Mouse (Mus musculus) cerebellum, postnatal 36 days (tissue): Measurements from ENCODE around the gene Fam71f1.

Experiments used
- DNase-seq, 2 experiments: peaks; one replicate each; pipeline ENCODE4 v3.0.0; 2021 to 2022; ENCODE audit warnings: mixed read lengths in 2 of 2

Fam71f1 gene

DNA sequence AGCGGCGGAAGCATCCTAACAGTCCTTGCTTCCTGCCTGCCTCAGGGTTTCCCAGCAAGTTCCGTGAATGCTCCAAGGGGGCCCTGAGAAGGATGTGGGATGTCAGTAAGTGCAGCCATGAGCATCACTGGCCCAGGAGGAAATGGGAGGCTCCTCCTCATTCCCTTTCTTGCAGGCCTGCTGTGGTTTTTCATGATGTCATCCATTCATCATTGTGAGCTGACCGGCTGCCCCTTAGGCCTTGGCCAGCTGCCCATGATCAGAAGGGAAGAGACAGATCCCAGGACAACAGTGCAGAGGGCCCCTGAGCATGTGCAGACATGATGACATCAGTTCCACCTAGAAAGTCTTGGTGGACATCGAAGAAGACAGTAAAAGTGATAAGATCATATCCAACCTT is at the start of gene Fam71f1:
TSS of gene Fam71f1 (plus strand) at position 262 of the 400 bp plus-strand sequence.
- no peak for DNase-seq

DNA sequence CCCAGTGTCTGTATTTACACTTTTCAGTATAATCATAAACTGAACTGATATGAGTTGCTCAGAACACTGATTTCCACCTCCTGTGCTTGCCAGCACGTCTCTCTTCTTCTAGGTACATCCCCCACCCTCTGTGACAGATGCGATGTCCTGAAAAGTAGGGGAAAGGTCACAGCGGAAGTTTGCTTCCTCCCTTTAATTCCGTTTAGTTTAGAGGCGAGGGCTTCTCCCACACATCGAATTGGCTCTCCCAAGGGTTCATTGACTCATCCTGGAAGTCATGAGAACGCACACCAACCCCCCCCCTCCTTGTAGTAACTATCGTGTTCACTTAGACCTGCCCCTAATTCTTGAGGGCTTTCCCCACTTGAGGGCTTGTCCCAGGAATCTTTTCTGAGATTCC is 48.0 kb upstream of the Fam71f1 start:
- DNase-seq, result no peak

DNA sequence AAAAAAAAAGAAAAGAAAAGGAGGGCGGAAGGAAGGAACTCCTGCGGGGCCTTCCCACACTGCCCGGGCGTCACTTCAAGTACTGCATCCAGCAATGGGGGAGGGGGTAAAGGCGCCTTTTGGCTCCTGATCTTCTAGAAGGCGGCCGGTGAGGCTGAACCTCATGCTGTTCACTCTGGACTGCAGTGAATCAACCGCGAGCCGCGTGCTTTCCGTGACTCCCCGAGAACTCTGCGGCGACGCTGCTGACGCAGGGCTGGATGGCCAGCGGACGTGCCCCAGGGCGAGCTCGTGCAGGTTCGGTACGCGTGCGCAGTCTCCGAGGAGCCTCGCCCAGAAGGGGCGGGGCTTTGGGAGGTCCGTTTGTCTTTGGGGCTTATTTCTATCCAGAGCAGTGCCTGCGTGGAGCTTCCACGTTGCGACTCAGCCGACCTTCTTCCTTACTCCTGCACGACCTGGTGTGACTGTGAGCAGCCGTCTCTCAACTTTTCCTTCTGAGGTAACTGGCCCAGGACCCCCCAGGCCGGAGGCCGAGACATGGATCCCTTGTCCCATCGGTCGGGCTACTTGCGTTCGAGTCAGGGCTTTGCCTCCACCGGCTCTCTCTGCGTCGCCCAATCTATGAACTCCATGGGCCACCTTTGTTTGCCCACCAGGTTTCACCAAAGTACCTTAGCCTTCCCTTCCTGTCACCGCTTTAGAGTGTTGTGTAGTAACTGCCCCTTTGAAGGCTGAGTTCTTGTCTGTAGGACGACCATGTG is 46.4 kb upstream of the Fam71f1 start, which contains the start of gene Hilpda:
TSS of gene Hilpda (plus strand) at position 177 of the 761 bp plus-strand sequence.
- DNase-seq, result peak; percentile 87

DNA sequence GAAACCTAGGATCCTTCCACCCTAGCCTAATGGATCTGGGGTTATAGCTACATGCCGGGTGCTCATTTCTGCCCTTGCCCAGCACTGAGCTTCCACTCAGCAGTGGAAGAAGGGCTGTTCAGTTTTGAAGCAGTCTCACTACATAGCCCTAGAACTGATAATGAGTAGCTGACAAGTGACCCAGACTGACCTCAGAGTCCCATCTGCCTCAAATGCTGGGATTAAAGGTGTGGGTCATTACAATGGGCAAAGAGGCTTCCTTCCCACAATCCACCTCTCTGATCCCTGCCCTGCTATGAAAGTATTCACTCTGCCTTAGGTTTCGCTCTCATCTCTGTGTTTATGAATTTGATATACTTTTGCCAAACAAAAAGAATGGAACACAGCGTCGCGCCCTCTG is 42.2 kb upstream of the Fam71f1 start:
- DNase-seq, result no peak

DNA sequence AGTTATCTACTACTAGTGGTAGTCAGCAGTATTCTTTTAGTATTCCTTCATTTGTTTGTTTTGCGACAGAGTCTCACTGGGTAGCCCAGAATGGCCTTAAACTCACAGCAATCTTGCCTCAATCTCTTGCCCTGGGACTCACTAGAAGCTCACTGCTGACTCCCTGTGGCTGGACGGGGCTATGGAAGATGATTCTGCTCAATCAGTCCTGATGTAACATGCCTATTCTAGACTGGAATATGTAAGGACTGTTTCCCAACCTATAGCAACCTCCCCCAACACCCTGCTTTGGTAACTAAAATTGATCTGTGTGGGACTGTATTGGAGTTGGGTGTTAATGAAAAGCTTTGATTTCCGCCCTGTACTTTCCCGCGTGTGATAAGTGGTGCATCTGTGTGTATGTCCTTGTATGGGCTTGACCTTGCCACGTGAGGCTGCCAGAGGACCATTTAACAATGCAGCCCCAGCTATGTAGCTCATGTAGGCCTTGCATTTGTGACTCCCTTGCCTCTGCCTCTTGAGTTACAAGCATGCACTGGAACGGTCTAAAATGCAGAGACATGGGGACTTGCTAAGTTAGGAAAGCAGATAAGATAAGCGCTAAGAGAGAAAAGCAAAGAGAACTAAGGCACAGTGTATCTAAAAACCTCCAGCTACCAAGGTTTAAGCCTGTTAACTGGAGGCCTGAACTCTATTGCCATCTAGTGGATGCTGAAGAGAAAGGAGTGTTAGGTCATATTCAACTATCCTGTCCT is 40.2 kb upstream of the Fam71f1 start:
- peak; percentile 20 to 25 for DNase-seq

DNA sequence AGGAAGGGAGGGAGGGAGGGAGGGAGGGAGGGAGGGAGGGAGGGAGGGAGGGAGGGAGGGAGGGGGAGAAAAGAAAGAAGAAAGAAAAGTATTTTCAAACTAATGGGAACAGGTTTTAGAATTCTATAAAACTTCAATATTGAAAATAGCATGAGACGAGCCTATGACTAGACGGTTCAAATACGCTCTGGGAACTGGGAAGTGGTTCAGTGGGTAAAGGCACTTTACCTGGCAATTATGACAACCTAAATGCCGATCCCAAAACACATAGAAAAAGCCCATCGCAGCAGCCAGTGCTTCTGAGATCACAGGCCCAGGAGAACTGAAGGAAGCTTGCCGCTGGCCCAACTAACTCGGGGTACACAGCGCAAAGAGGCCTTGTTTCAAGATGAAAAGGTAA is 39.6 kb upstream of the Fam71f1 start, which contains the start of gene Fam71f2:
TSS of gene Fam71f2 (plus strand) at position 301 of the 400 bp plus-strand sequence.
- DNase-seq, result no peak

DNA sequence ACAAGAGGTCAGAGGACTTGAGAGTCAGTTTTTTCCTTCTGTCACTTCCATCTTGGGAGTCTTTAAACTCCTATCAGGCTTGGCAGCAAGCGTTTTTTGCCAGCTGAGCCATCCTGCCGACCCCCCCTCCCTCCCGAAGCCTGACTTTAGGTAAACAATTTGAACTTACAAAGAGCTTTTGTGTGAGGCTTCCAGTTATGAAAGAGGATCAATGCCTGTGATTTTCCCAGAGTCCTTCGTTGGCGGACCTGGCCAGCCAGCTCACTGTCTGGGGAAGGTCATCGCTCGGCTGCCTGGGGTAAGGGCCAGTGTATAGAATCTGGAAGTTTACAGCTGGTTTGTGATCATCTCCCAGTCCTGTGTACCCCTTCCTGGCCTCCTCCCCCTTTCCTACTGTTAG is 38.3 kb upstream of the Fam71f1 start:
- DNase-seq, result no peak

DNA sequence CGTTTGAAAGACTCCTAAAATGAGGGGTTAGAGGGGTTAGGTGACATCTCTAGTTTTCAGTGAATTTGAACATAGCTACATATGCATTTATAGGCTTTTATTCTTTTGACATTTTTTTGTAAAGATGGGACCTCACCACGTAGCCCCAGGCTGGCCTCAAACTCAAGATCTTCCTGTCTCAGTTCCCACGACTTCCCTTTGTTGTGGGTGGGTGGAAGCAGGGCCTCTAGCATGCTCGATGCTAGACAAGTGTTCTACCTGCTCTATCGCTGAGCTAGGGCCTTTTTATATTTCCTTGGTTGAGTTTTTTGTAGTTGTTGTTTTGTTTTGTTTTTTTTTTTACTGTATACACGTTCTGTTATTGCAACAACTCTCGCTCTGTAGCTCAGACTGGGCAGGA is 32.1 kb upstream of the Fam71f1 start:
- DNase-seq, result no peak

DNA sequence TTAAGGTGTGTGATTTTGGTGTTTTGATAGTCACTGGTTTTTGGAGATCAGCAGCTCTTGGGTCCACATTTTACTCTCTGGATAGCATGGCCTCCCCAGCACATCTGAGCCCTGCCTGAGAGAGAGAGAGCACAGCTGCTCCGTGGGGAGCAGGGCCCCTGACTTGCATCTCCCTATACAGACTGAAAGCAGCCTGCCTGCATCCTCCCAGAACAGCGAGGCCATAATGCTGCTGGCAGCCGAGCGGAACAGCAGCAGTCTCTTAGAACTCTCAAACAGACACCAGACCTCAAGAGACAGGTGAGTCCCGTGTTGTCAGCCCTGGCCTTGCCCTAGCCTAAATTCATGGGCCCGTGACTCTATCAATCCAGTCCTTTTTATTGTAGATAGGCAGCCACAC is 31.5 kb upstream of the Fam71f1 start:
- DNase-seq, result no peak

DNA sequence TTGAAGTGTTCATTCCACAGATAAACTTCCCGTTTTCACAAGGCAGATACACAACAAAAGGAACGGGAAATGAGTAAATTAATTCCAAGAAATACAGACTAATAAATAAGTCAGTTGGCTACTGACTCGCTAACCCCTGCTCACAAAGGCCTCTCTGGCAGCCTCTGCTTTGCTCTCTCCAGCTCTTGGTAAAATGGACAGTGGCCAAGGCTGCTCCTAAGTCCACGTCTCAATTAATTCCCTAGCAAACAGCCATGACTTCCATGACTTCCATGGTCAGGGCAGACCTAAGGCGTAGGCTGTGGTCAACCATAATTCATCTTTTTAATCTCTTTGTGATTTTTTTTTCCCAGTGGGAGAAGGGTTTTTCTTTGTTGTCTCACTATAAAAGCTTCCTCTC is 31.0 kb upstream of the Fam71f1 start:
- no peak for DNase-seq

DNA sequence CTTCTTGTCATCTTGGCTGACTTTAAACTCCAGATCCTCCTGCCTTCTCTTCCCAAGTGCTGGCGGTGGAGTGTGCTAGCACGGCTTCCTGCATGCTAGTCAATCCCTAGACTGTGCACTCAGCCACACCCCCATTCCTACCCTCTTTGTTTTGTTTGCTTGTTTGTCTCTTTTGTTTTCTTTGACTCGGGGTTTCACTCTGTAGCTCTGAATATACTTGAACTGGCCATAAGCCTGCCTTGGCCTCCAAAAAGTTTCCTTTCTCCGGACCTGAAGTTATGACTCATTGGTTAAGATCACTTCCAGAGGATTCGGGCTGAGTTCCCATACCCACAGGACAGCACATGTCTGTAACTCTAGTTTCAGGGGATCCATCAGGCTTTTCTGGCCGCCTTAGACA is 30.3 kb upstream of the Fam71f1 start:
- DNase-seq, result no peak

DNA sequence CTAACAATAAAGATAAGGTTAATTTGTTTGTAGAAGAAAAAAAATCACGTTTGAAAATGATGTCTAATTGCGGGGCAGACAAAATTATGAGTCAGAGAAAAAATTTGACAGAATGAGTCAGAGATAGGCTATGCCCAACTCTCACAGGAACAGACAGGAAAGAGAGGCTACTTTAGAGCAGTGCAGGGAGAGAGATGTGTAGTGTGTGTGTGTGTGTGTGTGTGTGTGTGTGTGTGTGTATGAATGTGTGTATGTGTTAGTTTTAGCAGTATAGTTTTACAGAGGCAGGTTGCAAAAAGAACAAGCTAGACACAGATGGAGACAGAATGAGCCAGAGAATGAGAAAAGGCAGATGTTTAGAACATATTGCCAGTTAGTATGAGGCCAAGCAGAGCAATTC is 19.8 kb upstream of the Fam71f1 start:
- no peak for DNase-seq

DNA sequence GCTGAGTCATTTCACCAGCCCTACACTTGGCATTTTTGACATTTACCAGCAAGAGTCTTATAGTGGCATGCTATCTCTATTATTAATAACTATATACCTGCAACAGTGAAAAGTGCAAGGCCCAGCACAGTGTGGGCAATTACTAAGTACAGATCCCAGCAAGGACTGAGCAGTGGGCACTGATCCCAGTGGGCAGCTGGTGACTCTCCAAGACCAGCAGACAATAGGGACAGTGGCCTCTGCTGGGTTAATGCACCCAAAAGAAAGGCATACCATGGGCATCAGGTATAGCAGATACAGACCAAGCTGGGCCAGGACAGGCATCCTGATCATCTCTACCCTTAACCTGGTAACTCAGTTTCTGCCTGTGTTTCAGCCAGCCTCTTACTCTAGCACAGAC is 15.7 kb upstream of the Fam71f1 start:
- DNase-seq, result no peak

DNA sequence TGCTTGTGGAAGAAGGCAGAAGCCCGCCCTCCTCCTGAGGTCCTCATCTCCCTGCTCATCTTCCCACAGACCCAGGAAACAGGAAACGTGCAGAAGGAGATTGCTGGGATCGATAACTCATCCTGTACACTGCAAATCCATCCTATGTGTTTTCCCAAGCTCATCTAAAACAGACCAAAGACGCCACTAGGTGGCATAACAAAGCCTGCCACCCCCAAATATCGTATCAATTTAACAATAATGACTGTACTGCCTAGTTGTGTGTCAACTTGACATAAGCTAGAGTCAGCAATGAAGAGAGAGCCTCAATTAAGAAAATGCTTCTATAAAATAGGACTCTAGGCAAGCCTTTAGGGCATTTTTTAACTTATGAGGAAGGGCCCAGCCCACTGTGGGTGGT is 15.2 kb upstream of the Fam71f1 start:
- DNase-seq, result no peak

DNA sequence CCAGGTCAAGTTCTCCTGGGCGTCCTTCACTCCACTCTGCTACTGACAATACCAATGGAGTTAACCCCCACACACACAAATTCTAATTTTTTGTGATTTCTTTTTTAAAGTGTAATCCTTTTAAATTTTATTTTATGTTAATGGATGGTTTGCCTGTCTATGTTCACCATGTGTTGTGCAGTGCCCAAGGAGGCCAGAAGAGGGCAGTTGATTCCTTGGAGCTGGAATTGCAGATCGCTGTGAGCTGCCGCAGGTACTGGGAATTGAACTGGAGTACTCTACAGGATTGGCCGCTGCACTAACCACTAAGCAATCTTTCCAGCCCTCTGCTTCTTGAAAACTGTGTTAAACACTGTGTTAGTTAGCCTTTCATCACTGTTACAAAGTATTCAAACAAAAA is 13.5 kb upstream of the Fam71f1 start:
- no peak for DNase-seq

DNA sequence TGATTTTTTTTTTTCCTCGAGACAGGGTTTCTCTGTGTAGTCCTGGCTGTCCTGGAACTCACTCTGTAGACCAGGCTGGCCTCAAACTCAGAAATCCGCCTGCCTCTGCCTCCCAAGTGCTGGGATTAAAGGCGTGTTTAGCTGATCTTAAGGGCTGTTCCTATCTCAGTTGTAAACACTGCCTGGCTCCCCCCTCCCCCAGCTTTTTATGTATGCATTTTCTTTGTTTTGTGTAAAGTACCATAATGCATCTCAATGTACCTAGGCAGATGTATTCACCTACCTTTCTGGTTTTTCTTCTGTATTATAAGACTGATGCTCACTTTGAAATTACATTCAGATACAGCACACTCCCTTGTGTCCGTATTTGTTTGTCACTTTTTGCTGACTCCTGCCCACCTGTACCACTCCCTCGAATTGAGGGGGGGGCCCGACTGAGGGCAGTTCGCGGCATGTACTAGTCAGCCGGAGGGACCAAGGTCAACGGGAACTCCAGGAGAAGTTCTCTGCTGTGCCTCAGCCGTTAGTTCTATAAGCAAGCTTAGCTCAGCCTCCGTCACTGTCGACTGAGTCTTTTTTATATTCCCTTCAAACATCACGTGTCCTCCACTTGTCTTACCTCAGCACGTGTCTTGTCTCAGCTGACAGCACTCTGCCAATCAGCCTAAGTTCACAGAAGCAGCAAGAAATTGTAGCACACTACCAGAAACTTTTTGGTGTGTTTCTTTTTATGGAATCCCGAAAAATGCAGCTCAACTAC is 9.9 kb upstream of the Fam71f1 start:
- no peak for DNase-seq

DNA sequence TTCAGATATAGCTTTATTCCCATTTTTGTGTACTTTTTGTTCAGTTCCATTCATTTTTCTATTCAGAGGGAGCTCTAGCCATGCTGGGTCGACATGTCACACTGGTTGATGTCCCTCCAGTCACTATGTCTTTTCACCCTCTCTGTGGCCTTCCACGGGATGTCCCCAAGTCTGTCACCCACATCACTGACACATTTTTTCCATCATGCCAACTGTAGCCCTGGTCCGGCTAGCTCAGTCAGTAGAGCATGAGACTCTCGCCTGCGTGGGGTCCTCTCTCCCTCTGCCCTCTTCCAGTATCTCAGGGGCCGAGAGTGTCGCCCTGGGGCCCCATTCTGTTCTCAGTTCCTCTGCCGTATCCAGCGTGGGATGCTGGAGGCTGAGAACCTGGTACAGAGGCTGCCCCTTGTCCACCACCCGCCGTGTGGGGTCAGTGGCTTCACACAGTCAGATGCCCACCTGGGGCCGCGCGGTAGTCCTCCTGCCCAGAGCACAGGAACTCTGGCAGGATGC is 5.2 kb upstream of the Fam71f1 start:
- DNase-seq, result no peak

DNA sequence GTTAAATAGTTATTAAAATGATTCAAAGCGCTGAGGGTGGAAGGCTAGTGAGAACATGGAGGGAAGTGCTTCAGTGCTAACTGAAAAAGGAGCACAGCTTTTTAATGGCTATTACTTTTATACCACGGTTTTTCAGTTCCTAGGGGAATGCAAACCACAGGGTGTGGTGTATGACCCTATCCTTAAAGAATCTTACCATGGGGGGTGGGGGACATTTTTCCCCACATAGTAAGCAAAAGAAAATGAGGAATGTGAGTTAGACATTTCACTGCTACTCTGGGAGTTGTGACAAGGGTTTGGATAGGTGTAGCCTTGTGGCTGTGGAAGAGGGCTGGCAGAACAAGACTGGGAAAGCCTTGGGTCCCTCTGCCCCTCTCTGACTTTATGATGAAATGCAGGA is 1.7 kb upstream of the Fam71f1 start:
- DNase-seq, result no peak

DNA sequence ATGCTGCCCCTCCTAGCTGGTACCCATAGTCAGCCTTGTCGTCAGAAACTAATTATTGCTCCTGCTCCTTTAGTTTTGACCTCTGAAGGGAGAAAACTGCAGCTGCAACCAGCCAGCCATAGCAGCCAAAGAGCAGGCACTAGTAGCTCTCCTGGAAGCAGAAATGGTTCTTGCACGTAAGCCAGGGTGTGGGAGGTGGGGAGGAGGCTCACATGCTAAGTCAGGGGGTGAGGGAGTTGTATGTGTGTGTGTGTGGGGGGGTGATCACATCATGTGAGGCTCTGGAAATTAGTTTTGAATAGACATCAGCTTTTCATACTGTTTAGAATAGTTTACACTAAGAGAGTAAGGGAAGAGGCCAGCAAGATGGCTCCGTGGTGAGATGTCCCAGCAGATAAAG is 999 bp upstream of the Fam71f1 start:
- no peak for DNase-seq

DNA sequence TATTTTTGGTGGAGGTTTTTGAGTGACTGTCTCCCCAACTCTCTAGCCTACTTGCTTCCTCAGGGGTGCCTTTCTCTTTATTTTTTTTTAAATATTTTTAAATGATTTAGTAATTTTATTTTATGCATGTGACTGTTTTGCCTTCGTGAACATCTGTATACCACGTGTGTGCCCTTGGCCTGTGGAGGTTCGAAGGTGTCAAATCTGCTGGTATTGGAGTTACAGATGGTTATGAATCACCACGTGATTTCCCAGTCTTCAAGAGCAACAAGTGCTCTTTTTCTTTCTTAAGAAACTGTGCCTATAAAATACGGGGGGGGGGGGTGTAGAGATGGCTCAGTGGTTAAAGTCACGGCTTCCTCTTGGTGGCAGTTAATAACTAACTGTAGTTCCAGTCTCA is 2.6 kb downstream of the Fam71f1 start:
- DNase-seq, result no peak

DNA sequence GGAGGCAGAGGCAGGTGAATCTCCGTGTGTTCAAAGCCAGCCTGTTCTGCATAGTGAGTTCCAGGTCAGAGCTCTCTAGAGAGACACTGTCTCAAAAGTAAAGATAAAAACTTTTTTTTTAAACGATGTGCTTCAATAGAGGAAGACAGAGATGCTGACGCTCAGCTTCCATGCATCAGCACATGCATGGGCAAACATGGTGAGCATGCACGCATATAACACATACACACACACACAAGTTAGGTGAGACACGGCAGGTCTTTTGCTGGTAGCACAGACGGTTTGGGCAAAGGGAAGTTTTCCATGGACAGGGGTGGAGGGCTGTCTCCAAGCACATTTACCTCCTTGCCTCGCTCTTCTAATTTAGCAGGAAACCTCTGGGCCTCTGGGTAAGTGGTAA is 3.2 kb downstream of the Fam71f1 start:
- no peak for DNase-seq

DNA sequence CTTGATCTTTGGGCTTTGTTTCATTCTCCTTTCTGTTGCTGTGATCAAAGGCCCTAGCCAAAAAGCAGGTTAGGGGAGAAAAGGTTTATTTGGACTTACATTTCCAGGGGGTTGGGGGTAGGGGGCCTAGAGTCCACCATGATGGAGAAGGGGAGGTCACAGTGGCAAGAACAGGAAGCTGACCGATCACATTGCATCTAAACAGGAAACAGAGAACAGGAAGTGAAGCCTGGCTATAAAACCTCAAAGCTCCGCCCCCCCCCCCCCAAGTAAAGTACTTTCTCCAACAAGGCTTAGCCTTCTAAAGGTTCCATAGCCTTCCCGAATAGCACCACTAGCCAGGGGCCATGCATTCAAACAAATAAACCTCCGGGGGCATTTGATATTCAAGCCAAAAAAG is 3.8 kb downstream of the Fam71f1 start:
- DNase-seq, result no peak

DNA sequence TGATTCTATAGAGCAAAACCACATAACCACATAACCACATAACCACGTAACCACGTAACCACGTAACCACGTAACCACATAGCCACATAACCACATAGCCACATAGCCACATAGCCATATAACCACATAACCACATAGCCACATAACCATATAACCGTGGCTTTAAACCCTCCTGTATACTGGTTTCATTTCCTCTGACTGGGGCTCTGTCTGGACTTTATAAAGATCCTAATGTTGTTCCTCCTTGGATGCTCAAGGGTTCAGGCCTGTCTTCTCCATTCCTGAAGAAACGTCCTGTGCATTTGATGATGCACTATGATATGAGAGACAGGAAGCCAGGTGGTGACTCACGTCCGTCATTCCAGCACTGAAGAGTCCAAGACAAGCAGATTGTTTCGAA is 8.0 kb downstream of the Fam71f1 start:
- DNase-seq, result no peak
